ENCODE assay signal across 11 mouse cellular contexts in the genomic region with DNA sequence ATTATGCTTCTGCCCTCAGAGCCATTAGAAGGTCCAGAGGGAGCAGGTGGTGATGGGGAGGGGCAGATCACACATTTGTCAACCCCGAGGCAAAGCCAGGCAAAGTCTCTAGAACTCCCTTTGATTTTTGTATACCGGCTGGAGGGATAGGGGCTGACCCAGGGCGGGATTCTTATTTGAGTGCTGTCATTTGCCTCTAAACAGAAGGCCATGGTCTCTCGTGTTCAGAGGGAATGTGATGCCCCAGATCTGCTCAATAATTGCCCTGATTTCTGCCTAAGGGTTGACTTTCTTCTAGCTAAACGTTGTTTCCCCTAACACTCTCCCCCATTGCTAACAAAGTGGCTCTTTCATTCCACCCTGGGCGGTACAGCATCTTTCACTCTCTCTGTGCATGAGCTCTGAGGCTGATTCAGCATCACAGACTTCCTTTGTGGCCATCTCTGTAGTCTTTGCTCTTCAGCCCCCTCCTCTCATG.
A peak's percentile ranks its signal among the peaks of the same experiment; 100 is the strongest.
DNase-seq lines count a peak whose midpoint lies in the region; ATAC-seq lines count a peak whose summit lies in the region.
"Had no signal": no experiment of that assay in that cellular context is flagged by ENCODE, and none has a peak within 500 bp of the region (broad histone marks: within the 10 kb centered on the region; RNA-seq: fewer than 3 reads in every experiment).

No protein-coding gene starts in this region.

- H3K4me2 ChIP-seq in intestine, embryonic 15.5 days (replicated peaks) = no peak overlapping the region
- H3K4me2 ChIP-seq in intestine, embryonic 16.5 days (ENCODE audit: low read depth, low read length) = no peak overlapping the region
- H3K4me2 ChIP-seq in hindbrain, embryonic 12.5 days (replicated peaks) = no peak overlapping the region; the same call in 1 of the 2 replicates
- peak overlapping the region; percentile 7; the same call in 1 of the 2 replicates for H3K4me2 ChIP-seq in neural tube, embryonic 12.5 days (replicated peaks)
- H3K4me2 ChIP-seq: limb, embryonic 12.5 days had no signal

- H3K27ac ChIP-seq in intestine, embryonic 15.5 days = no peak overlapping the region
- no peak overlapping the region for H3K27ac ChIP-seq in intestine, embryonic 16.5 days (ENCODE audit: low read length)
- peak overlapping the region; percentile 32 for H3K27ac ChIP-seq in hindbrain, embryonic 12.5 days
- H3K27ac ChIP-seq in neural tube, embryonic 12.5 days = no peak overlapping the region
- H3K27ac ChIP-seq: gastrocnemius, adult 2 months; limb, embryonic 12.5 days had no signal

- 33% methylated on average over 6 of the region's 6 CpGs for WGBS in intestine, embryonic 15.5 days
- 33% methylated on average over 6 of the region's 6 CpGs for WGBS in intestine, embryonic 16.5 days
- WGBS in hindbrain, embryonic 12.5 days = 10% methylated on average over 6 of the region's 6 CpGs
- 10% methylated on average over 6 of the region's 6 CpGs for WGBS in neural tube, embryonic 12.5 days

- H3K9ac ChIP-seq in intestine, embryonic 15.5 days = no peak overlapping the region
- H3K9ac ChIP-seq in intestine, embryonic 16.5 days (ENCODE audit: low read depth, low read length) = no peak overlapping the region
- no peak overlapping the region for H3K9ac ChIP-seq in hindbrain, embryonic 12.5 days
- no peak overlapping the region for H3K9ac ChIP-seq in neural tube, embryonic 12.5 days
- H3K9ac ChIP-seq: limb, embryonic 12.5 days had no signal

- H3K27me3 ChIP-seq in intestine, embryonic 15.5 days (replicated peaks) = no peaks in the 10 kb centered on the region
- no peaks in the 10 kb centered on the region for H3K27me3 ChIP-seq in intestine, embryonic 16.5 days (replicated peaks; ENCODE audit: control insufficient read depth, insufficient read depth, low read length)
- H3K27me3 ChIP-seq in hindbrain, embryonic 12.5 days = no peaks in the 10 kb centered on the region
- H3K27me3 ChIP-seq in neural tube, embryonic 12.5 days (replicated peaks) = no peaks in the 10 kb centered on the region
- H3K27me3 ChIP-seq: limb, embryonic 12.5 days had no signal

- H3K4me1 ChIP-seq in intestine, embryonic 15.5 days (replicated peaks) = no peaks in the 10 kb centered on the region
- H3K4me1 ChIP-seq in intestine, embryonic 16.5 days (ENCODE audit: control insufficient read depth, insufficient read depth, low read length) = no peaks in the 10 kb centered on the region
- peaks cover 20% of the 10 kb centered on the region for H3K4me1 ChIP-seq in hindbrain, embryonic 12.5 days
- H3K4me1 ChIP-seq in neural tube, embryonic 12.5 days = peaks cover 16% of the 10 kb centered on the region

- peak; percentile 20; the same call in 1 of the 2 replicates for ATAC-seq in intestine, embryonic 15.5 days
- no peak for ATAC-seq in intestine, embryonic 16.5 days
- peak; percentile 83 for ATAC-seq in hindbrain, embryonic 12.5 days (ENCODE audit: low FRiP score)
- peak; percentile 65 for ATAC-seq in neural tube, embryonic 12.5 days (ENCODE audit: low FRiP score, low read depth)
- no peak for ATAC-seq in monocyte, adult 5-6 weeks (replicated peaks; ENCODE audit: insufficient number of reproducible peaks, low FRiP score, low TSS enrichment, poor library complexity, severe bottlenecking)

- H3K4me3 ChIP-seq in intestine, embryonic 15.5 days (replicated peaks) = no peak overlapping the region
- H3K4me3 ChIP-seq in intestine, embryonic 16.5 days (ENCODE audit: low read length) = no peak overlapping the region
- no peak overlapping the region for H3K4me3 ChIP-seq in hindbrain, embryonic 12.5 days
- H3K4me3 ChIP-seq in neural tube, embryonic 12.5 days = no peak overlapping the region
- H3K4me3 ChIP-seq: gastrocnemius, adult 2 months; limb, embryonic 12.5 days had no signal

- peak; percentile 67 to 72 for DNase-seq in cerebellum, postnatal 25 days
- DNase-seq in kidney, postnatal 4 days = no peak
- no peak for DNase-seq in thymus, postnatal 14 days
- DNase-seq: B cell, adult 2 months; gastrocnemius, adult 2 months had no signal

- H3K9me3 ChIP-seq in intestine, embryonic 15.5 days = no peaks in the 10 kb centered on the region
- H3K9me3 ChIP-seq in intestine, embryonic 16.5 days (ENCODE audit: control insufficient read depth, low read length) = no peaks in the 10 kb centered on the region
- H3K9me3 ChIP-seq in hindbrain, embryonic 12.5 days (replicated peaks) = no peaks in the 10 kb centered on the region
- no peaks in the 10 kb centered on the region for H3K9me3 ChIP-seq in neural tube, embryonic 12.5 days
- H3K9me3 ChIP-seq: limb, embryonic 12.5 days had no signal

- H3K36me3 ChIP-seq in intestine, embryonic 15.5 days = no peaks in the 10 kb centered on the region
- H3K36me3 ChIP-seq in intestine, embryonic 16.5 days (ENCODE audit: control insufficient read depth, insufficient read depth, low read length) = no peaks in the 10 kb centered on the region
- no peaks in the 10 kb centered on the region for H3K36me3 ChIP-seq in hindbrain, embryonic 12.5 days
- no peaks in the 10 kb centered on the region for H3K36me3 ChIP-seq in neural tube, embryonic 12.5 days
- H3K36me3 ChIP-seq: limb, embryonic 12.5 days had no signal

Comparison
In these comparisons a context has a peak if more than half of its experiments do, and no peak if none do; other contexts are left out.
1. ATAC-seq: peak in intestine, embryonic 15.5 days (single experiment), hindbrain, embryonic 12.5 days (single experiment) and neural tube, embryonic 12.5 days (single experiment); none in intestine, embryonic 16.5 days (single experiment) and monocyte, adult 5-6 weeks (single experiment).
2. DNase-seq: peak in cerebellum, postnatal 25 days (2 of 2); none in kidney, postnatal 4 days (0 of 2) and thymus, postnatal 14 days (single experiment).